Mouse (Mus musculus) gastrocnemius, postnatal 14 days (tissue): Measurements from ENCODE around the gene Jmjd7. TPM values are rescaled to one million over a fixed set of nuclear protein-coding genes. Genes with fewer than 3 reads are reported as not detected.
A peak's percentile ranks its signal among the peaks of the same experiment; 100 is the strongest.

Experiments
- DNase-seq: peaks from one replicate; pipeline ENCODE4 v3.0.0; 2021; ENCODE audit warnings: mixed read lengths
- intact Hi-C: fragments of 180-260 bp; cut with DNase I; formaldehyde crosslinking; loops from one replicate; pipeline ENCODE4 v1.15.1; 2025; ENCODE audit warnings: low total_unique reads
- long read RNA-seq, 2 experiments: library from polyadenylated mRNA; stranded (forward); transcript quantifications; one replicate each; pipeline ENCODE4 v2.0.0; 2021
- total RNA-seq, 2 experiments: library from RNA; stranded (reverse); gene quantifications; 2 replicates each; pipeline ENCODE4 v1.2.3; 2021

Gene Jmjd7
- total RNA-seq, result 1 to 10 TPM; 3.0 to 4.7 TPM
- long read RNA-seq, experiment 1, partial matches to known transcripts, result 0 of 3 reads
- long read RNA-seq, experiment 1, other reads (novel, unspliced or antisense), result 0 of 3 reads
- long read RNA-seq, experiment 2, partial matches to known transcripts, result 0 of 2 reads
- long read RNA-seq, experiment 2, other reads (novel, unspliced or antisense), result 0 of 2 reads

DNA sequence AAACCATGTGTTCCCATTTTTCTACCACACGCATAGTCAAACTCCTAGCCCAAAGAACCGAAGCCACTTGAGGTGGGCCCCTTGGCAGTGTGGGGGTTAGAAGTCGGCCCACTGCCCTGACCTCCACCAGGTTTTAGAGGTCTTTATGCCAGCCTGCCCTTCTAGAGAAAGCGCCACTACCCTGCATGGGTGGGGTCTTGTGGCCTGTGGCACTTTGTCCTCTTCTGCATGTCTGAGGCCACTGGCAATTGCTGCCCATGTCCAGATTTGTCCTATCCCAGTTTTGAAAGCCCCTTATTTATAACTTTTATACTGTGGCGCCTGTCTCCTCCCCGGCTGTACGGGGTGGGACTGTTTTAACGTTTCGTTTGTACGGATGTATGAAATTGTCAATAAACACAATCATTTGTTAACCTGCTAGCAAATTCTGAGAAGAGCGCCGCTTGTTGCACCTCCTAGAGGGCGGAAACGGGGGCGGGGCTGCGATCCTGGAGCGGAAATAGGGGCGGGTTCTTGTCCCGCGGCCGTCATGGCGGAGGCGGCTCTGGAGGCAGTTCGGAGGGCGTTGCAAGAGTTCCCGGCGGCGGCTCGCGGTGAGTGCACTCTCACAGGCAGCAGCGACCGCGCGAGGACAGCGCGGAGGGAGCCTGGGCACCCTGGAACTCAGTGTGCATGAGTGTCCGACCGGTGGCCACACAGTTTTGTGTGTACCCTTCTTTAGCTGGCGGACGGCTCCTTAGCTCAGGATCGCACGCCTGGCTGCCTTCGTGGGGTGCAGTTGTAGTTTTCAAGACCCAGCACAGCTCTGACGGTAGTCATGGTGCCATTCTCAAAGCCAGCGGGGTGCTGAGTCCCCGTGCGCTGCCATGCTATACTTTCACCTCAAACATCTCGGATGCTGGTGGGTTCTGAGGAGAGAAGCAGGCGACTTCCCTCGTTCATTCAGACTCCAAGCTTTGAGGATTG is at the start of gene Jmjd7, which contains the start of gene Gm28042:
Gene Jmjd7, plus strand, starts transcription at position 500 of the 966 bp plus-strand sequence.
Gene Gm28042, plus strand, starts transcription at position 510 of the 966 bp plus-strand sequence.
- intact Hi-C loops, result no loop called here

DNA sequence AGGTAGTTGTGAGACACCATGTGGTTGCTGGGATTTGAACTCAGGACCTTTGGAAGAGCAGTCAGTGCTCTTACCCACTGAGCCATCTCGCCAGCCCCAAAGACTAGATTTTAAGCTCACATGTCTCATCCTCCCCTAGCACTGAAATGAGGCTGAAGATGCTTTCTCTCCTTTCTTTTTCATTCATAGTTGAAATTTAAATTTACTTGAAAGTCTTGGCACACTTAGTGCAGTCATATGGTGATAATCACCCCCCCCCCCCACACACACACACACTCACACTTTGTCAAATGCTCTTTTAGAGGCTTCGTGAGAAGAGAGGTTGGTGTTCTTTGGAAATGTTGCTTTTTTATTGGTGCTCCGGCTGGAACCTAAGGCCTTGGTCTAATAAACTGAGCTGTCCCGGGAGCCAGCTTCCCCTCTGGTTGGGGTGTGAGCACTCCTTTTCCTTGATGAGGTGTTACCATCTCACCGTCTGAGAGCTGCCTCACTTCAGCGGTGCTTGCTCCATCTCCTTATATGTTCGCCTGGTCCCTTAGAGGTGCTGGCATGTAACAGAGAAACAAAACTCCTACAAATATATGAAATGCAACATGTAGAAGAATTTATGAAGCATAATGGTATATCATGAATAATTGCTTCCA is 46.8 kb upstream of the Jmjd7 start:
- no peak for DNase-seq
- intact Hi-C loops, result no loop called here

More for the DNA sequence above, at the start of gene Jmjd7, which contains the start of gene Gm28042:
- peak; percentile 95 for DNase-seq

DNA sequence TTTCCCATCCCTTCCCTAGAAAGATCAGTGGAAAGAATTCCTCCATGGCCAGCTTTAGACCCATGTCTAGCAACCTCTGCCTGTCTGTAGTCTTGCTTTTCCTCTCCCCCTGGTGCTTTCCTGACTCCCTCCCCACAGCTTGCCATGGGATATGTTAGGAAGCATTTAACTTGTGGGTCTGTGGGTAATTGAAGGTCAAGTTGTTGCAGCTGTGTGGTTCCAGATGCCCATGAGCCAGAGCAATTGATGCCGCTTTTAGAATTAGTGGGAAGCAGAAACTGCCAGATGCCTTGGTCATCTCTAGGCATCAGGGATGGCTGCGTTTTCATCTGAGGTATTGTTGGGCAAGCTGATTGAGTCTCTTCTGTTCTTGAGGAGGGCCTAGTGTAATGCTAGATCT is 45.7 kb upstream of the Jmjd7 start:
- DNase-seq, result no peak
- intact Hi-C loops, result no loop called here

DNA sequence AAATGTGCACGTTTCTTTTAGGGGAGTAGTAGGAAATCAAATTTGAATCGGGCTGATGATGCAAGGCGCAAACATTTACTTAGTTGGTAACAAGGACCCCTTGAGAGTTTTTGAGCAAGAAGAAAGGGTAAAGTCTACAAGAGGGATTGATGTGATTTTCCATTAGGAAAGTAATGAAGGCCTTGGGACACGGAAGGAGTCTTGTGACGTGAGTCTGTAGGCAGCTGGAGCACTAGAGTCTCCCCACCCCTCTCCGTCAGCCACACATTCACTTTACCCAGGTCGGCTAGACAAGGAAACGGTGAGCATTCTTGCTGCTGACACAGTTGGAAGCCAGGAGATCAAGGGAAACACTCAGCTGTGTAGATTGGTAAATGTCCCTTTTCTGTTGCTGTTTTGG is 41.4 kb upstream of the Jmjd7 start:
- DNase-seq, result no peak
- intact Hi-C loops, result no loop called here

DNA sequence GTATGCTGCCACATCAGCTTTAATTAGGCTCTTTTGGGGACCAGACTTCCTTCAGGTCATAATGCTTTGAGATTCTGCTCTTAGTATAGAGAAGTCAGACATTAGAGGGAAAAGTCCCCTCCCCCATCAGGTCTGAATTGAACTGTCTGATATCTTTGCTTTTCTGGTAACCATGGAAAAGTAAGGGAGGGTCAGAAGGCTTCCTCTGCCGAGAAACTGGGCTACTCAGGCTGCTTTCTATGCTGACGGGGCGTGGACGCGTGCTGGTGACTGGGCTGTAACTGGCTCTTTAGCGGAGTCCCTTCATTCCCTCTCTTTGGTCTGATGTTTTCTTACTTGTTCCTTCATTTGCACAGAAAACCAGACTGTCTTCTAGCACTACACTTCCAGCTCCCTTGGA is 40.9 kb upstream of the Jmjd7 start:
- DNase-seq, result no peak
- intact Hi-C loops, result no loop called here

DNA sequence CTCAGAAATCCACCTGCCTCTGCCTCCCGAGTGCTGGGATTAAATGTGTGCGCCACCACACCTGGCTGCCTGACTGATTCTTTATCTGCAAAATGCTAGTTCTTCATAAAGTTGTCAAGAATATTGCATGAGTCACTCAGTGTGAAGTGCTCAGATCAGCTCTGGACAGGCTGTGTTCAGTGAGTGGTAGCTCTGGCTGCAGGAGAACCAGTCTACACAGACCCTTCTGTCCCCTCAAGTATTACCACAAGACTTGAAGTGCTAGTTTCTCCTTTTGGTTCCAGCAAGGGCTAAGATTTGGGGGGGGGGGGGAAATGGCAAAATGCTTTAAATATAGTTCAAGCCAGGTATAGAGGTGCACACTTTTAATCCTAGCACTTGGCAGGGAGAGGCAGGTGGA is 39.8 kb upstream of the Jmjd7 start:
- DNase-seq, result no peak
- intact Hi-C loops, result no loop called here

DNA sequence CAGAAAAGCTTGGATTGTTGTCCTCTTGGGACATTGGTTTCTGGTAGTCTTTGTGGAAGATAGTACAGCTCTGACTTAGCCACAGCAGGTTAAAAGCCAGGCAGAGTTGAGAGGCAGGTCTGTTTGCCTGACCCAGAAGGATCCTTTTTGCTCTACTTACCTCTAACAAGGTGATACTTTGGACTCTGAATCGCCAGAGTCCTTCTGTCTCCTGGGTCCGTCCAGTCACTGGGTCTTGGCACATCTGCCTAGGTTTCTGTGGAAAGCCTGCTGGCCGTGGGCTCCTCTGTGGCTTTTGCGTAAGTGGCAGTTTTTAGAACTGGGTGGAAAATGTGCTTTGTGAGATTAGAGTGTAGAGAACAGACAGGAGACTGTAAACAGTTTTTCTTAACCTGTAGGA is 38.3 kb upstream of the Jmjd7 start:
- intact Hi-C loops, result no loop called here
- no peak for DNase-seq

DNA sequence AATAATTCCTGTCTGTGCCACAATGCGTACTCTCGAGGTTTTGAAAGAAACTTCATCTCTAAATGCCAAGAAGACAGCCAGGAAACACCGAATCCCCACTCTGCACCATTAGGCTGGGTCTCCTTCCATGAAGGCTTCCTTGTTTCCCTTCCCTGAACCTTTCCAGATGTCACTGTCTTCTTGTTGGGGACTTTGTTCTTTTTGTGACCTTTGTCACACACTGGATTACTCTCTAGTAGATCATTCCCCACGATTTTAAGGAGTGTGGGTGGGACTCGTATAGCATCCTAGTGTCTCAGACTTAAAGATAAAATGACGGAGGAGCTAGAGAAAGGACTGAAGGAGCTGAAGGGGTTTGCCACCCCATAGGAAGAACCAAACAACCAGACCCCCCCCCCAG is 36.4 kb upstream of the Jmjd7 start:
- intact Hi-C loops, result no loop called here

DNA sequence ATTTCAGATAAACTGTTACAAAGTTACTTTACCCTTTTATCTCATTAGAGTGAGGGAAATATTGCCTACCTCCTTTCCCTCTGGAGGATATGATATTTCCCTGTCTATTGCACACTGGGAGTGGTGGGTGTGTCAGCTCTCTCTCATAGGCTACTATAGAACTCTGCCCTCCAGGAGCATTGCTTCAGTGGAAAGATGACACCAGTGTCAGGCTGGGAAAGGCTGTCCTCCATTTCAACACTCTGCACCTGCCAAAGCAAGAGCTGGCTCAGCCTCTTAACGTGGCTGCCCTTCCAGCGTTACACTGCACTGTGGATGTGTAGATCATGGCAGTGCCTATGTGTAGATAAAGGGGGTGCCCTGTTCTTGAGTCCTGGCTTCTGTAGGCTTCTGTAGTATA is 34.9 kb upstream of the Jmjd7 start:
- DNase-seq, result peak; percentile 32
- intact Hi-C loops, result no loop called here

More for the DNA sequence above, 36.4 kb upstream of the Jmjd7 start:
- no peak for DNase-seq

DNA sequence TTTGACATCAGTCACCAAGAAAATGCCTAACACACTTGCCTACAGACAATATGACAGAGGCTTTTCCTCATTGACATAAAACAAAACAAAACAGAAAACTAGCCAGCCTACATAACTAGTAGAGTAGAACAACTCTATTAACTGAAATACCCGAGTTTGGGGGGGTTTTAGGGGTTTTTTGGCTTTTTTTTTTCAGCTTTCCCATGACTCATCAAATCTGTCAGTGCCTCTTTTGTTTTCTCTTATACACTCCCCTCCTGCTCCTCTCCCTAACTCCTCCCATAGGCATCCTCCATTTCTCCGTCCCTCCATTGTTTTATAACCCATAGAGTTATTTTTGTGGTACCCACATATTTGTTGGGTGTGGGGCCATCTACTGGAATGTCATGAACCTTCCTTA is 33.8 kb upstream of the Jmjd7 start:
- intact Hi-C loops, result no loop called here
- DNase-seq, result no peak

DNA sequence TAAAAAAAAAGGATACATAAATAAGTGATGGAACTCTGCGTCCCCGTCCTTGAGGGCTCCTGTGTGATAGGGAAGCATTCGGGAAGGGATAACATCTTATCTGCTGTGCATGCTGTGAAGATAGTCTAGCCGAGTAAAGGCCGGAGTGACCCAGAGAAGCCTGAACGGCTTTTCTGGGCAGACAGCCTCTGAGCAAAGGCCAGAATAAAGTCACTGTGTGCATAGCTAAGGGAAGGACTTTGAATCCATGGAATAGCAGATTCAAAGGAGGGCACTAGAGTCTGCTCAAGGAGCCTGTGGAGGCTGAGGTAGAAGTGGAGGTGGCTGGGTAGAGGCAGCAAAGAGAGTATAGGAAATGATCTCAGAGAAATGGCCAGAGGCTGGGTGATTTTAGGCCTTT is 32.4 kb upstream of the Jmjd7 start:
- intact Hi-C loops, result no loop called here
- DNase-seq, result no peak

DNA sequence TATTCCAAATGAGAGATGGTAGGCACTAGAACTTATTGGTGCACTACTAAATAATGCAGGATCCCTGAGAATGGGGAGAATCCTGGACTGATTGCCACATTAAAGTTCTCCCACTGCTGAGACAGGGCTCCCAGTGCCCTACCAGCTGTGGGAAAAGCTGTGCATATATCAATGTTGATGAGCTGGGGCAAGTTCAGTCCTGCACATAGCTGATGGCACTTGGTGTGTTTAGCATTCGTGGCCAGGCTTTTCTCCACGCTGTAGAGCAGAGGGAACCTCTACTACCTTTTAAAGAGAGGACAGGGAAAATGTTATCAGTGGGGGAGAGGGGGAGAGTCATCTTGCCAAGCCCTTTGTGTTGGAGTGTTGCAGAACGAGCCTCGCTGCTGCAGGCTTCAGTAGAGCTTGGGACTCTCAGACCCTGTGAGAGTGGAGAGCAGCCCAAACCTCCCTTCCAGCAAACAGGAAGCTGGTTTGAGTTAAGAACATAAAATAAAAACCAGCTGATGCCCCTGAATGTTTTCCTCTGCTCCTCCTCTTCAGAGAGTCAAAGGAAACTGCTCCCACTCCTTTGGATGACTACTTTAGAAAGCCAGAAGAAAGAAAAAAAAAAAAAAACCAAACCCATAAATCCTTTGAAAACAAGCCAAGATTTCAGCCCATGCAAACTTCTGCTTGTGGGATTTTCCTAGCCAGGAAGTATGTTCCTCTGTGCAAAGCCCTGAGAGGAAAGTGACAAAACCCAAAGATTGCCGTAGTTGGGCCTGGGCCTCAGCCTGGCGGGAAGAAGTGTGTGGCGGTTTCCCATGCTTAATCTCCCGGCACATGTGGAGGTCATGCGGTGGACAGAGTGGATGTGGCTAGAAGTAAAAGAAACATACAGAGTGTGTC is 31.6 kb upstream of the Jmjd7 start:
- DNase-seq, result no peak
- intact Hi-C loops, result no loop called here

DNA sequence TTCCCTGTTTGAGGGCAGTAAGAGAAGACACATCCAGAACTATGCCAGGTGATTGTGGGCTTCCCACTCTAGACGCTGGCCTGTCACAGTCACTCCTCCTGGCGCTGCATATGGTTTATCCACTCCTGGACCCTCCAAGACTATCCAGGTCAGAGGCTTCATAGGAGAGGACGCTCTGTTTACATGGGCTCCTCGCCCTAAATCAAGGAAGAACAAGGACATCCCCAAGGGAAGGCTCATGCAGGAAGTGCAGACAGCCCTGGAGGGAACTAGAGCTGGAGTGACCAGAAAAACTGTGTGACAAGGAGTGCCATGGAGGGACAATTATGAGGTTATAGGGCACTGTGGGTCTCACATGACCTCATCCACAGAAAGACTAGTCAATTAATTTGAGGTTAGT is 29.9 kb upstream of the Jmjd7 start:
- intact Hi-C loops, result no loop called here
- no peak for DNase-seq

DNA sequence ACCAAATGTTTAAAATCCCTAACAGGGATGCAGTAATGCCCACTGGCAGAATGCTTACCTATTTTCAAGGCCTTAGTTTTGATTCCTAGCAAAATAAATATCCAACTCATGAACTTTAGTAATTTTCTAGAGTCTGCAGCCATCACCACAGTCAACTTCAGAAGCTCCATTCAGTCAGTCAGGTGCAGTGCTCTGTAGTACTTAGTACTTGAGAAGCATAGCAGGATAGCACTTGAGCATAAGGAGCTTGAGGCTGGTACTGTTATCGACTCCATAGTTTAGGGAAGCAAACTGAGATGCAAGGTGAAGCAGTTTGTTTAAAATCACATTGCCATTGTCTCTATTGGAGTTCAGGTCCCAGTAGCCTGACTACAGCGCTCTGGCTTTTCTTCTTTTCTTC is 27.6 kb upstream of the Jmjd7 start:
- intact Hi-C loops, result no loop called here
- DNase-seq, result no peak

DNA sequence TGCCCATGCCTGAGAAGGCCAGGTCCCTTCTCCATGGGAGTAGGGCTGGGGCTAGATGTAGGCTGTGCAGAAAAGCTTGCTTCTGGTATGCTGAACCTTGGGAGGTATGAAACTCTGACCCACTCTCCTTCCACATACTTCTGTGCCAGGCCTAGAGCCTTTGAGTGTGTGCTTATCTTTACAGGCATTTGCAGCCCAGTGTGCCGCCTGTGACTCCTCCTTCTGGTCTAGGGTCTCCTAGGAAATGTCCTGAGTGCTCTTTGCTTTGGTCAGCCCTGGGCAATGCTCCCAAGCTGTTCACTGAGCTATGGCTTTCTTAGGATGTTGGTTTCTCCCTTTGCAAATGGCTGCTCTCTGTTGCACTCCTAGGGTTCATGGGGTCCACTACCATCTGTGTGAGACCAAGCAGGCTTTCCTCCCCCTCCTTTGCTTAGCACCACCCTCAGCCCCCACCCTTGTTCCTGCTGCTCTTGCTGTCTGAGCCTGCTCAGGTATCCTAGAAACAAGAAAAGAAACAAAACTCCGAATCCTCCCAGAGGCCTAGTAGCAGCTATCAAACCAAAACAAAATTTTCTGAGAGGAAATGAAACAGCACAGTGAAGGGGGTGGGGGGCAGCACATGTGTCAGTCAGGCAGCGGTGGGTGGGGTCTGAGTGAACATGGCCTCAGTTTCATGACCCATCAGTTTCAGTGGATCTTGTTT is 26.2 kb upstream of the Jmjd7 start:
- intact Hi-C loops, result no loop called here
- no peak for DNase-seq

DNA sequence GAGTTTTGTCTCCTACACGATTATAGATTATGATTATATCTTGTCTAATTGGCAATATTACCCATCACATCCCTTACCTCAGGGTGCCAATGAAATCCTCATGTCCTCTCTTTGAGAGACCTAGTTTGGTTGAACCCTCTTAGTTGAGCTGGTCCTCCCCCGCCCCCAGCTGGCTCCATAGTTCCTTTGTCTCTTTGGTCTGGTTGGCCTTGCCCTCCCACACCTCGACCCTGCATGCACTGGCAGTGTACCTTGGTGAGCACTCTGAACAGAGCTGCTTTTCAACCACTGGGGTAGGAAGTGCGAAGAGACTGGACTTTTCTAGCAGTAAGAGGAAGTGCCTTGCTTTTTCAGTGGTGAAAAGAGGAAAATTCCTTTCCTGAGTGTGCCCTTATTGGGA is 25.3 kb upstream of the Jmjd7 start:
- DNase-seq, result no peak
- intact Hi-C loops, result no loop called here

DNA sequence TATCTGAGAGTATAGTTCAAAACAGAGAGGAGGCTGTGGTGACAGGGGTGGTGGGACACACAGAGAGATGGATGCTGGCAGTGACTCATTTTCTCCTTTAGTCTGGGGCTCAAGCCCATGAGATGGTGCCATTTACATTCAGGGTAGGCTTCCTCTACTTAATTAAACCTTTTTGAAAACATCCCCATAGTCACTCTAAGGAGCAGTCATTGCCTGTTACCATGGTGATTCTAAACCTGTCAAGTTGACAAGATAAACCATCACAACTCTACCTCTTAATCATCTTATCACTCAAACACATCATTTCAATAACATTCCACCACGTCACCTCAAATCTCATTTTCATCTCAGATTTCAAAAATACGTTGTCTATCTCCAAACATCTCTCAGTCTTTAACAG is 23.3 kb upstream of the Jmjd7 start:
- intact Hi-C loops, result no loop called here
- no peak for DNase-seq

DNA sequence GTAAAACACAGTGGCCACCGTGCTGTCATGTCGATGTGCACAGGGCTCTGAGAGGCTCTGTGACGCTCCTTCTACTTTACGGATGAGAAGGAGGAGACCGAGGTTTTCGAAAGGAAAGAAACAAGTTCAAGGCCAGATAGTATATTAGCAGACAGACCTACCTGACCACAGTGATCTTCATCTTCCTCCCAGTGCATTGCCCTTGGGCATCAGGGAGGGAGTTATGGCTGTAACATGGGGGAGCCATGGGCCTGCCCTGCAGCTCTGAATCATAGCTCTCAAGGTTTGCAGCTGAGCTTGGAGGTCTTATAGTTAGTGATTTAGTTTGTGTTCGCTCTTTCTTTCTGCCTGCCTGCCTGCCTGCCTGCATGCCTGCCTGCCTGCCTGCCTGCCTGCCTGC is 20.6 kb upstream of the Jmjd7 start:
- no peak for DNase-seq
- intact Hi-C loops, result no loop called here

DNA sequence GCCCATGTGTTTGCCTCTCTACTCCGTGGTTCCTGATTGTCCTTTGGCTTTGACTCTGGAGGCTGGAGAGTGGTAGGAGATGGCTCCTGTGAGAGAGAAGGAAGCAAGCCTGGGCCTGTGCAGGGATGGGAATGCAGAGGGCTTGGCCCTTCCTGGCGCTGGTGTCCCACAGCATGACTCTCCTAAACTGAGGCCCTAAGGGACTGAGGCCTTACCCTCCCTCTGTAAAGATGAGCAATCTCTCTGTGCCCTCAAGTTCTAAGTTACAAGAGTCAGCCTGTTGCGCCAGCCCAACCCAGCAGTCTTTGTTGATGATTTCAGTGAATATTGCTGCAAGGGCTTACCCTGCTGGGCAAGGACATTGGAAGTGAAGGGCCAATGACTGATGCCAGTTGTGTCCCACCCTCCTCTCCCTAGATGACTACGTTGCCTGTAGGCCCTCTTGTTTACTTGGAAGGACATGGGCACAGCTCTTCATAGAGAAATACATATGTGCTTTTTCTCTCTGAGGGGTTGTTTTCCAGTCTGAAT is 19.5 kb upstream of the Jmjd7 start:
- intact Hi-C loops, result no loop called here
- no peak for DNase-seq
